Mouse (Mus musculus) embryonic facial prominence, embryonic 11.5 days (tissue): Measurements from ENCODE around the gene Sgms2. TPM values are rescaled to one million over a fixed set of nuclear protein-coding genes. Genes with fewer than 3 reads are reported as not detected.
A peak's percentile ranks its signal among the peaks of the same experiment; 100 is the strongest.

ENCODE experiments used
- ATAC-seq: fragments of 200-750 bp; cut with Nextera tagmentation; replicated peaks from 2 replicates; pipeline ENCODE4 v1.8.0; 2017; ENCODE audit warnings: low read depth; ENCODE audit not compliant: insufficient number of reproducible peaks, low FRiP score, low TSS enrichment
- DNase-seq: peaks from one replicate; pipeline ENCODE4 v3.0.0-alpha.2; 2015; ENCODE audit warnings: low spot score
- H3K27ac ChIP-seq: fragments of 300-500 bp; sonication (generic); replicated peaks from 2 replicates; pipeline ENCODE4 v1.5.1; 2014; ENCODE audit warnings: mild to moderate bottlenecking, low read depth, low read length, control low read depth
- H3K27me3 ChIP-seq: fragments of 300-500 bp; sonication (generic); 2 replicates; pipeline ENCODE4 v1.6.1; 2014; ENCODE audit warnings: mild to moderate bottlenecking, low read length, moderate library complexity, mixed read lengths; ENCODE audit not compliant: control insufficient read depth, insufficient read depth
- H3K36me3 ChIP-seq: fragments of 300-500 bp; sonication (generic); replicated peaks from 2 replicates; pipeline ENCODE4 v1.6.1; 2014; ENCODE audit warnings: low read depth, mild to moderate bottlenecking, low read length, moderate library complexity, mixed read lengths; ENCODE audit not compliant: control insufficient read depth, insufficient read depth
- H3K4me1 ChIP-seq: fragments of 300-500 bp; sonication (generic); 2 replicates; pipeline ENCODE4 v1.6.1; 2014; ENCODE audit warnings: low read length, mixed read lengths; ENCODE audit not compliant: control insufficient read depth, insufficient read depth
- H3K4me2 ChIP-seq: fragments of 300-500 bp; sonication (generic); 2 replicates; pipeline ENCODE4 v1.6.1; 2014; ENCODE audit warnings: low read depth, mild to moderate bottlenecking, control low read depth, low read length, moderate library complexity
- H3K4me3 ChIP-seq: fragments of 300-500 bp; sonication (generic); 2 replicates; pipeline ENCODE4 v1.5.1; 2014; ENCODE audit warnings: low read depth, low read length, control low read depth
- H3K9ac ChIP-seq: fragments of 300-500 bp; sonication (generic); replicated peaks from 2 replicates; pipeline ENCODE4 v1.6.1; 2014; ENCODE audit warnings: mild to moderate bottlenecking, control low read depth, low read length
- H3K9me3 ChIP-seq: fragments of 300-500 bp; sonication (generic); replicated peaks from 2 replicates; pipeline ENCODE4 v1.6.1; 2016; ENCODE audit warnings: mild to moderate bottlenecking, low read length, inconsistent platforms, mixed read lengths; ENCODE audit not compliant: control insufficient read depth
- WGBS: fragments of 180-500 bp; shearing (Covaris S2); extraction: QIAGEN DNeasy Blood & Tissue Kit; methylation state at CpG from one replicate; pipeline ENCODE4 v1.1.7; 2014; 5-methylcytosine and 5-hydroxymethylcytosine counted together
- polyA plus RNA-seq: library from polyadenylated mRNA; unstranded; fragments of >200 nt; fragmentation: Nextera tagmentation; extraction: Ambion mirVana; gene quantifications from 2 replicates; pipeline ENCODE4 v1.2.1, GENCODE M21; 2014

Sgms2 gene
- polyA plus RNA-seq, 1 experiment from 2014 or later, result 0.46 TPM

GRCm38 (mm10) chr3:131336629-131337028, 154.6 kb downstream of the Sgms2 start:
- Histone ChIP-seq H3K9ac (no peak overlapping the region), H3K36me3 (no peaks in the 10 kb centered on the region), H3K4me2 (no peak overlapping the region), H3K9me3 (no peaks in the 10 kb centered on the region), H3K27me3 (no peaks in the 10 kb centered on the region), H3K4me3 (no peak overlapping the region), H3K4me1 (0 out of 2 replicates have a peak, but pooled peaks cover 3% of the 10 kb centered on the region), H3K27ac (no peak overlapping the region)
- WGBS, result 78% methylated on average over 8 of the region's 8 CpGs
- ATAC-seq, result no peak
- no peak for DNase-seq

DNA sequence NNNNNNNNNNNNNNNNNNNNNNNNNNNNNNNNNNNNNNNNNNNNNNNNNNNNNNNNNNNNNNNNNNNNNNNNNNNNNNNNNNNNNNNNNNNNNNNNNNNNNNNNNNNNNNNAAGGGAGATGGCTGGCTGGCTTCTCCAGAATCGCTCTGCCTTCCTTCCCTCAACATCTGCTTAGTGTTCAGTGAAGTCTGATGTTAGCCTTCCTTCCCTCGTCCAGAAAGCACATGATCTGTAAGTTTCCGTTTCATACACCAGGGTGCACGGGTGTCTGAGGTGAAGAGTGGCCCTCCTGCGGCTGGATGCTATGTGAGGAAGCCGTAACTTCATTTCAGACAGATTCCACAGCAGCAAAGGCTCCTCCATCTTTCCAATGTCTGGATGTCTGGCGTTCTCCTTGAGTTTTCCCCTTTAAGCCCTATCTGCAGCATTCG, 156.1 kb downstream of the Sgms2 start:
- Histone ChIP-seq H3K9ac (no peak overlapping the region), H3K9me3 (no peaks in the 10 kb centered on the region), H3K27me3 (no peaks in the 10 kb centered on the region), H3K27ac (no peak overlapping the region), H3K36me3 (no peaks in the 10 kb centered on the region), H3K4me2 (no peak overlapping the region; the same call in 1 of the 2 replicates), H3K4me1 (0 out of 2 replicates have a peak, but pooled peaks cover 3% of the 10 kb centered on the region), H3K4me3 (no peak overlapping the region)
- WGBS, result 72% methylated on average over 8 of the region's 8 CpGs
- ATAC-seq (no peak), DNase-seq (peak; percentile 17)

- no peak overlapping the region for H3K4me3 ChIP-seq
- DNase-seq, result no peak
- no peak overlapping the region for H3K27ac ChIP-seq
- no peak for ATAC-seq
- 77% methylated on average over 7 of the region's 7 CpGs for WGBS
- H3K9ac ChIP-seq, result no peak overlapping the region
- no peaks in the 10 kb centered on the region for H3K4me1 ChIP-seq
- no peaks in the 10 kb centered on the region for H3K9me3 ChIP-seq
- no peaks in the 10 kb centered on the region for H3K36me3 ChIP-seq
- H3K27me3 ChIP-seq, result no peaks in the 10 kb centered on the region
- H3K4me2 ChIP-seq, result no peak overlapping the region
Observed at GRCm38 (mm10) chr3:131327189-131327588, 164.0 kb downstream of the Sgms2 start.

GRCm38 (mm10) chr3:131326637-131327036, 164.6 kb downstream of the Sgms2 start:
- Histone ChIP-seq H3K4me1 (no peaks in the 10 kb centered on the region), H3K27me3 (no peaks in the 10 kb centered on the region), H3K36me3 (no peaks in the 10 kb centered on the region), H3K9ac (no peak overlapping the region), H3K4me3 (no peak overlapping the region), H3K27ac (no peak overlapping the region), H3K9me3 (no peaks in the 10 kb centered on the region), H3K4me2 (no peak overlapping the region)
- 93% methylated on average over 4 of the region's 4 CpGs for WGBS
- DNase-seq (no peak), ATAC-seq (no peak)

GRCm38 (mm10) chr3:131322081-131322815, 169.0 kb downstream of the Sgms2 start:
- ATAC-seq, result no peak

DNA sequence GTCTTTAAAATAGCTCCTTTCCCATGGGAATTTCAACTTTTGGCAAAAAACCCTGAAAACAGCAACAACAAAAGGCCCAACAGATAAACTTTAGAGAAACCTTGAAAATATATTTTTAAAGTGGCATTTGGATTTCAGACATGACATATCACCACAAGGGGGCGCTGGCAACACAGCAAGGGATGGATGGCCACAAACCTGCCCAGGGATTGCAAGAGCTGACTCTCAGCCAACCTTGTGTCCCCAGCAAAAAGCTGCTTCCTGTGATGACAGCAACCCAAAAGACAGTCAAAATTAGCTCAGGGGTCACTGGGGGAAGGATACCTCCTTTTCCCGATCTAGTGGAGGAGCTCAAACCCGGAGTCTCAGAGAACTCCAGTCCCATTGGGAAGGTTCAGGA, 171.0 kb downstream of the Sgms2 start:
- no peaks in the 10 kb centered on the region for H3K9me3 ChIP-seq
- H3K9ac ChIP-seq, result no peak overlapping the region
- no peak overlapping the region for H3K27ac ChIP-seq
- no peaks in the 10 kb centered on the region for H3K27me3 ChIP-seq
- H3K36me3 ChIP-seq, result no peaks in the 10 kb centered on the region
- H3K4me1 ChIP-seq, result no peaks in the 10 kb centered on the region
- H3K4me2 ChIP-seq, result no peak overlapping the region
- no peak overlapping the region for H3K4me3 ChIP-seq
- ATAC-seq (no peak), DNase-seq (peak; percentile 88)
- 5% methylated on average over 3 of the region's 3 CpGs for WGBS

More at GRCm38 (mm10) chr3:131322081-131322815, 169.0 kb downstream of the Sgms2 start:
- Histone ChIP-seq H3K27me3 (no peaks in the 10 kb centered on the region), H3K9ac (no peak overlapping the region), H3K4me3 (no peak overlapping the region), H3K4me1 (no peaks in the 10 kb centered on the region), H3K36me3 (no peaks in the 10 kb centered on the region), H3K9me3 (no peaks in the 10 kb centered on the region), H3K4me2 (no peak overlapping the region), H3K27ac (no peak overlapping the region)
- no peak for DNase-seq
- WGBS, result 72% methylated on average over 14 of the region's 14 CpGs

DNA sequence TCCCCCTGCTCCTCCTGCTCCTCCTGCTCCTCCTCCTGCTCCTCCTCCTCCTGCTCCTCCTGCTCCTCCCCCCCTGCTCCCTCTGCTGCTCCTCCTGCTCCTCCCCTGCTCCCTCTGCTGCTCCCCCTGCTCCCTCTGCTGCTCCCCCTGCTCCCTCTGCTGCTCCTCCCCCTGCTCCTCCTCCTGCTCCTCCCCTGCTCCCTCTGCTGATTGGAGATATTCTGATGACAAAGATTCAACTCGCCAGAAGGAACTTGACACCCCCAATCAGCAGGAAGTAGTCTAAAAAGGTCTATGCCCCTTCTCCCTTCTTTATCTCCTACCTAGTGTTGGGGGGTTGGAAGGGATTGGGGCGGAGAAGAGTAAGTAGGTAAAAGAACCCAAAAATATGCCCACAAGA, 173.0 kb downstream of the Sgms2 start:
- Histone ChIP-seq H3K27ac (no peak overlapping the region), H3K4me1 (no peaks in the 10 kb centered on the region), H3K4me3 (no peak overlapping the region), H3K27me3 (no peaks in the 10 kb centered on the region), H3K4me2 (no peak overlapping the region), H3K9ac (no peak overlapping the region), H3K36me3 (no peaks in the 10 kb centered on the region), H3K9me3 (no peaks in the 10 kb centered on the region)
- whole genome bisulfite sequencing, result 53% methylated on average over 2 of the region's 2 CpGs
- ATAC-seq, result no peak
- DNase-seq, result no peak

DNA sequence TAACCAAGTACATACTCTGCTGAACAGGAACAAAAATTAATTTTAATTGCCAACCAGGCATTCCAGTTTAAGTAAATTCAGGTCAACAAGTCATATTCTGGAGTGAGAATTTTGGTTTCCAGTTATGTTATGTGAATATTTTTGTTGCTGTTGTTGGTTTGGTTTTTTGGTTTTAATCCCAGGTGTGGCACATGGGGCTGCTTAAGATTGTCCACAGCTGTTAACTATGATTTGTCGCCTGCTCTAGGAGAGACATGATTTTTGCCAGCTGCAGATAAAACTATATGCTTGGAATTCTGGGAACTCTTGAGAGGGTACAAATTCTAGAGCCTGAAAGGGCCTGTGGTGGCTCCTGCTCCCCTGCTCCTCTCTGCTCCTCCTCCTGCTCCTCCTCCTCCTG, 174.1 kb downstream of the Sgms2 start:
- Histone ChIP-seq H3K9me3 (no peaks in the 10 kb centered on the region), H3K9ac (no peak overlapping the region), H3K27me3 (no peaks in the 10 kb centered on the region), H3K4me2 (no peak overlapping the region), H3K27ac (no peak overlapping the region), H3K36me3 (no peaks in the 10 kb centered on the region), H3K4me1 (no peaks in the 10 kb centered on the region), H3K4me3 (no peak overlapping the region)
- 67% methylated on average over 1 of the region's 1 CpGs for WGBS
- DNase-seq (no peak), ATAC-seq (no peak)
